ENCODE assay signal across 8 mouse cellular contexts in genomic region chr5:112428944-112429343, GRCm38 (mm10). TPM values are rescaled to one million over a fixed set of nuclear protein-coding genes. Genes with fewer than 3 reads are reported as not detected.
DNase-seq lines count a peak whose midpoint lies in the region; ATAC-seq and TF ChIP-seq lines count a peak whose summit lies in the region.

No protein-coding gene starts in this region.

- H3K4me3 ChIP-seq in forebrain, embryonic 16.5 days (replicated peaks; ENCODE audit: low read length), result no peak overlapping the region
- H3K4me3 ChIP-seq in liver, adult 2 months (ENCODE audit: insufficient read depth, low read depth, low read length), result no peak overlapping the region
- no peak overlapping the region for H3K4me3 ChIP-seq in neural tube, embryonic 11.5 days (ENCODE audit: low read depth, low read length)

- H3K9ac ChIP-seq in forebrain, embryonic 16.5 days (replicated peaks; ENCODE audit: low read depth, low read length), result 0 out of 2 replicates have a peak overlapping the region, but pooled peaks have one; percentile 14
- no peak overlapping the region for H3K9ac ChIP-seq in liver, adult 2 months (ENCODE audit: low read depth, low read length)
- H3K9ac ChIP-seq in neural tube, embryonic 11.5 days (ENCODE audit: low read length), result peak overlapping the region; percentile 23; the same call in 1 of the 2 replicates

- peak overlapping the region; percentile 37; the same call in 1 of the 2 replicates for H3K4me2 ChIP-seq in forebrain, embryonic 16.5 days (ENCODE audit: low read length)
- H3K4me2 ChIP-seq in neural tube, embryonic 11.5 days (ENCODE audit: low read depth), result peak overlapping the region; percentile 30

- H3K27me3 ChIP-seq in forebrain, embryonic 16.5 days (replicated peaks; ENCODE audit: control insufficient read depth, insufficient read depth, low read length), result no peaks in the 10 kb centered on the region
- H3K27me3 ChIP-seq in liver, adult 2 months (ENCODE audit: control insufficient read depth, insufficient read depth, low read length), result no peaks in the 10 kb centered on the region
- H3K27me3 ChIP-seq in neural tube, embryonic 11.5 days (ENCODE audit: control insufficient read depth, insufficient read depth, low read length), result 0 out of 2 replicates have a peak, but pooled peaks cover 2% of the 10 kb centered on the region

- DNase-seq in right cerebral cortex, adult 18-20 months, result peak; percentile 58
- no peak for DNase-seq in right cerebral cortex, postnatal 36 days (ENCODE audit: low spot score in 2 of 2)
- DNase-seq in c-Kit-positive CD71-positive TER-119-positive erythroid progenitor cells, embryonic 14.5 days (ENCODE audit: low spot score), result peak; percentile 5
- DNase-seq in kidney, adult 9 months, result peak; percentile 38
- DNase-seq in liver, adult 2 months (ENCODE audit: extremely low read depth, low read depth, low spot score), result no peak
- peak; percentile 84 for DNase-seq in neural tube, embryonic 11.5 days (ENCODE audit: low spot score)
- peak; percentile 21 for DNase-seq in testis, postnatal 14 days (ENCODE audit: low spot score)

- TF ChIP-seq POLR2A in liver, adult 2 months (IDR thresholded peaks at IDR 0.05; ENCODE audit: extremely low read depth, insufficient read depth, low read length), result no peak

- peak; percentile 73 for TF ChIP-seq CTCF in liver, adult 2 months (IDR thresholded peaks at IDR 0.05; ENCODE audit: low read depth, low read length)

- no peak overlapping the region for H3K27ac ChIP-seq in forebrain, embryonic 16.5 days (ENCODE audit: low read length)
- no peak overlapping the region for H3K27ac ChIP-seq in liver, adult 2 months (replicated peaks; ENCODE audit: insufficient read depth, low read depth, low read length)
- no peak overlapping the region for H3K27ac ChIP-seq in neural tube, embryonic 11.5 days (ENCODE audit: low read depth, low read length)

- H3K9me3 ChIP-seq in forebrain, embryonic 16.5 days (ENCODE audit: control insufficient read depth, low read length), result no peaks in the 10 kb centered on the region
- H3K9me3 ChIP-seq in neural tube, embryonic 11.5 days (ENCODE audit: control insufficient read depth, low read length), result no peaks in the 10 kb centered on the region

- peaks cover 10% of the 10 kb centered on the region for H3K4me1 ChIP-seq in forebrain, embryonic 16.5 days (replicated peaks; ENCODE audit: control insufficient read depth, insufficient read depth, low read length)
- H3K4me1 ChIP-seq in liver, adult 2 months (ENCODE audit: control insufficient read depth, insufficient read depth, low read length), result no peaks in the 10 kb centered on the region
- H3K4me1 ChIP-seq in neural tube, embryonic 11.5 days (ENCODE audit: control insufficient read depth, insufficient read depth, low read length), result 0 out of 2 replicates have a peak, but pooled peaks cover 3% of the 10 kb centered on the region

- ATAC-seq in forebrain, embryonic 16.5 days, result 0 out of 2 replicates have a peak, but pooled peaks have one; percentile 14
- ATAC-seq in neural tube, embryonic 11.5 days (ENCODE audit: insufficient read depth, low FRiP score, low TSS enrichment), result no peak

- H3K36me3 ChIP-seq in forebrain, embryonic 16.5 days (ENCODE audit: control insufficient read depth, insufficient read depth), result no peaks in the 10 kb centered on the region
- H3K36me3 ChIP-seq in liver, adult 2 months (ENCODE audit: control insufficient read depth, insufficient read depth, low read length), result no peaks in the 10 kb centered on the region
- H3K36me3 ChIP-seq in neural tube, embryonic 11.5 days (ENCODE audit: control insufficient read depth, insufficient read depth, low read length), result no peaks in the 10 kb centered on the region

- no peaks in the 10 kb centered on the region for H3K79me2 ChIP-seq in liver, adult 2 months (ENCODE audit: control insufficient read depth, insufficient read depth, low read length)

- 12% methylated on average over 19 of the region's 19 CpGs for WGBS in forebrain, embryonic 16.5 days
- 19% methylated on average over 19 of the region's 19 CpGs for WGBS in liver, adult 2 months
- 14% methylated on average over 19 of the region's 19 CpGs for WGBS in neural tube, embryonic 11.5 days

RNA-seq across cellular contexts. Expression of gene Gm6588, which starts 20.3 kb away (rescaled TPM):
- polyA plus RNA-seq in forebrain, embryonic 16.5 days (2015; fragmentation: Nextera tagmentation; extraction: Ambion mirVana), result 0.43 and 1.3 TPM in 2 replicates
- total RNA-seq in liver, adult 2 months (2014; rRNA removed), result not detected in 2 replicates
- not detected in 2 replicates for polyA plus RNA-seq in liver, adult 2 months (2012; rRNA removed)
- 0.16 TPM in 1 of 2 replicates, not detected in the other for polyA plus RNA-seq in neural tube, embryonic 11.5 days (2014; fragmentation: Nextera tagmentation; extraction: Ambion mirVana)

RNA-seq across cellular contexts. Expression of gene Asphd2, which starts 34.3 kb away (rescaled TPM):
- polyA plus RNA-seq in forebrain, embryonic 16.5 days (2015; fragmentation: Nextera tagmentation; extraction: Ambion mirVana), result 41.1 and 43.8 TPM in 2 replicates
- 0.07 TPM in 1 of 2 replicates, not detected in the other for total RNA-seq in liver, adult 2 months (2014; rRNA removed)
- 0.10 TPM in 1 of 2 replicates, not detected in the other for polyA plus RNA-seq in liver, adult 2 months (2012; rRNA removed)
- 39.2 and 46.3 TPM in 2 replicates for polyA plus RNA-seq in neural tube, embryonic 11.5 days (2014; fragmentation: Nextera tagmentation; extraction: Ambion mirVana)

Comparison
In these comparisons a context has a peak if more than half of its experiments do, and no peak if none do; other contexts are left out.
1. DNase-seq: peak in right cerebral cortex, adult 18-20 months (single experiment), c-Kit-positive CD71-positive TER-119-positive erythroid progenitor cells, embryonic 14.5 days (single experiment), kidney, adult 9 months (single experiment), neural tube, embryonic 11.5 days (single experiment) and testis, postnatal 14 days (single experiment); none in right cerebral cortex, postnatal 36 days (0 of 2) and liver, adult 2 months (single experiment).
2. RNA of gene Asphd2, which starts 34.3 kb away (polyA plus RNA-seq): 39.2 to 46.3 TPM in neural tube, embryonic 11.5 days and 41.1 to 43.8 TPM in forebrain, embryonic 16.5 days; 0.10 TPM in liver, adult 2 months; every median in the first group is over 10 times any median in the second.